Mouse (Mus musculus): ENCODE results near the gene Immp2l.

- TF ChIP-seq CHD2 (IDR thresholded peaks at IDR 0.05; ENCODE audit: low read depth, low read length), result no peak
- no peak for TF ChIP-seq HCFC1 (IDR thresholded peaks at IDR 0.05; ENCODE audit: borderline replicate concordance, insufficient read depth, low read length)
- no peak for TF ChIP-seq ZNF384 (IDR thresholded peaks at IDR 0.05; ENCODE audit: low read depth, low read length)
- TF ChIP-seq MAFK (IDR thresholded peaks at IDR 0.05; ENCODE audit: insufficient read depth, low read depth, low read length), result peak; percentile 57
These were observed 541.9 kb downstream of the Immp2l start for GRCm38 (mm10) chr12:41565540-41566432.

All from ES-E14 (cell line).